Mouse (Mus musculus) adipocyte (in vitro differentiated cells): ENCODE results near the gene Gm9507.
A peak's percentile ranks its signal among the peaks of the same experiment; 100 is the strongest.
"Not testable (repeated sequence)": the region's sequence is repeated elsewhere in the genome, so short reads cannot be mapped to it uniquely, and the experiment has no call there.

Experiments used
- DNase-seq: peaks from one replicate; pipeline ENCODE4 v3.0.0-alpha.2; 2016; ENCODE audit warnings: low spot score

The Gm9507 gene

DNA sequence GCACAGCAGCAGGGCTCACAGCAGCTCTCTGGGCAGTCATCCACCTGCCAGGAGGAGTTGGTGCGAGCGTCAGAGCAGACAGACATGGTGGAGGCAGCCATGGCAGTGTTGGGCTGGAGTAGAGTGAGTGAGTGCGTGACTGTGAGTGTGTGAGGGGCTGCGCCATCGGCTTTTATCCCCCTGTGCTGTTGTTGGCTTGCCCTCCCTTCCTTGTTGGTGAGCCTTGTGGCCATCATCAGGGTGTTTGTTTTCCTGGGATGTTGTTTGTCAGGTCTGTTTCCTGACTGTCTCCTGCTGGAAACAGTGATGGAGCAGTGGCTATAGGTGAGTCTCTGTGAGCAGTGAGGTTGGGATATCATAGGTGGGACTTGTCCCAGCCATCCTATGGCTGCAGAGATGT is at the start of gene Gm9507:
Gene Gm9507, minus strand, starts transcription at position 101 of the 400 bp plus-strand sequence.
- no peak for DNase-seq

DNA sequence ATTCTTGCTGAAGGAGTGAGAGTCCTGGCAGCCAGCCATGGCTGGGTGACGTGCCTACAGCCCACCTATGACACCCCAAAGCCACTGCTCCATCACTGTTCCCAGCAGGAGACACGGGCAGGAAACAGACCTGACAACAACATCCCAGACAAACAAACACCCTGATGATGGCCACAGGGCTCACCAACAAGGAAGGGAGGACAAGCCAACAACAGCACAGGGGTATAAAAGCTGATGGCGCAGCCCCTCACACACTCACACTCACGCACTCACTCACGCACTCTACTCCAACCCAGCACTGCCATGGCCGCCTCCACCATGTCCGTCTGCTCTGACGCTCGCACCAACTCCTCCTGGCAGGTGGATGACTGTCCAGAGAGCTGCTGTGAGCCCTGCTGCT is 40.9 kb upstream of the Gm9507 start, which contains the start of gene Gm10318:
Gene Gm10318, plus strand, starts transcription at position 301 of the 400 bp plus-strand sequence.
- no peak for DNase-seq

DNA sequence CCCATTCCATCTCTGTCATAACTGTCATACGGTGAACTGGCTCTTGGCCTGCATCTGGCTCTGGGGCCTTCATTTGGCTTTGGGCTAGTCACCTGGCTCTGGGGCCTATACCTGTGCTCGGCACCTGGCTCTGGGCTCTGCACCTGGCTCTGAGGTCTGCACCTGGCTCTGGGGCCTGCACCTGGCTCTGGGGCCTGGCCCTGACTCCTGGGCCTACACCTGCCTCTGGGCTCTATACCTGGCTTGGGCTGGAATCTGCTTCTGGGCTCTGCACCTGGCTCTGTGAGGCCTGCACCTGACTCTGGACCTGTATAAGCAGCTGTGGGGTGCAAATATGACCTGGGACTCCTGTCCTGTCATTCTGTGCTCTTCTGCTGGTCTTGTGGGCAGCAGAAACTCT is 35.9 kb upstream of the Gm9507 start:
- DNase-seq, result no peak

DNA sequence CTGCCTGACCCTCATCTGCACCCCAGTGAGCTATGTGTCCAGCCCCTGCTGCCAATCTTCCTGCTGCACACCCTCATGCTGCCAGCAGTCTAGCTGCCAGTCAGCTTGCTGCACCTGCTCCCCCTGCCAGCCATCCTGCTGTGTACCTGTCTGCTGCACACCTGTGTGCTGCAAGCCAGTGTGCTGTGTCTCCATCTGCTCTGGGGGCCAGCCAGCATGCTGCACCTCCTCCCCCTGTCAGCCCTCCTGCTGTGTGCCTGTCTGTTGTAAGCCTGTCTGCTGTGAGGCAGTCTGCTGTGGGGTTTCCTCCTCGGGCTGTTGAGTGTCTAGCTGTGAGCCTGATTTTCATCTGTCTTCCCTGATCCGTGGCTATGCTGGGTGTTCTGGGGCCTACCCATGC is 35.3 kb upstream of the Gm9507 start:
- no peak for DNase-seq

DNA sequence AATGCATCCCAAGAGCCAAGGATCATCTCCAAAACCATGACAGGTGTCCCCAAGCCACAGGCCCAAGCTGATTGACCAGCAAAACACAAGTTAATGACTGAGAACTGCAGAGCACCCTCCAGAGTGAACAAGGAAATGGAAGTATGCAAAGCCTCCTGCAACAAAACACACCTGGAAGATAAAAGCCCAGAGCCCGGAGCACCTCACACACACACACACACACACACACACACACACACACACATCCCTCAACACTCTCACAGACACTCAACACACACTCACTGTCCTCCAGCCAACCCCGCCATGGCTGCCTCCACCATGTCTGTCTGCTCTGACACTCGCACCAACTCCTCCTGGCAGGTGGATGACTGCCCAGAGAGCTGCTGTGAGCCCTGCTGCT is 34.9 kb upstream of the Gm9507 start, which contains the start of gene Gm36176:
Gene Gm36176, plus strand, starts transcription at position 301 of the 400 bp plus-strand sequence.
- DNase-seq, result no peak

DNA sequence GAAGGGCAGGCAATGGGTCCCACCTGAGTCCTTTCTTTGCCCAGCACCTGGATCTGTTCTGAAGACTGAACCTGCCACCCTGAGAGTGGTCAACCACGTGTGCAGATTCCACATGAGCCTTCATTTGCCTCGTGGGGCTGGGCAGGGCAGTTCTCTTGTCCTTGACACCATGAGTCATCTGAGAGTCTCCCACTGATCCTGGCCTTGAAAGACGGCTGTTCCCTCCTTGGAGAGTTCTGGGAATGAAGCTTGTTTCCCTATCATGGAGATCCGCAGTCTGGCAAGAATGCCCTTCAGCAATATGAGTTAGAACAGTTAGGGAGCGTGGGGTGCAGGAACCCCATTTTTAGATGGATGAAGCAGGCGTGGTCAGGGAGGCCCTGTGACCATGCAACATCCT is 27.4 kb upstream of the Gm9507 start:
- DNase-seq, result no peak

DNA sequence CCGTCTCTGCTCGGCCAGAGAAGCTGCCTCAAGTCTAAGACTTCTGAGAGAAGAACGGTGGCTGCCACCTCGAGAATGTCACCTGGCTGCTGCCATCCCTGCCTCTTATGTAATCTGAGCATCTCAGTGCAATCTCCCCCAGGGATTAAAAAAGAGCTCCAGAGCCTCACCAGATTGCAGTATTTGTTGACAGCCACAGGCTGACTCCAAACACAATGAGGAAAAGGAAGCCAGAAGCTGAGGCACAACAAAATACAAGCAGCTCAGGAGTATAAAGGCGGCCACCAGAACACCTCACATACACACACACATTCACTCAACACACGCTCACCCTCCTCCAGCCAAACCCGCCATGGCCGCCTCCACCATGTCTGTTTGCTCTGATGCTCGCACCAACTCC is 24.0 kb upstream of the Gm9507 start, which contains the start of gene Krtap10-10:
Gene Krtap10-10, plus strand, starts transcription at position 301 of the 400 bp plus-strand sequence.
- DNase-seq, result no peak

DNA sequence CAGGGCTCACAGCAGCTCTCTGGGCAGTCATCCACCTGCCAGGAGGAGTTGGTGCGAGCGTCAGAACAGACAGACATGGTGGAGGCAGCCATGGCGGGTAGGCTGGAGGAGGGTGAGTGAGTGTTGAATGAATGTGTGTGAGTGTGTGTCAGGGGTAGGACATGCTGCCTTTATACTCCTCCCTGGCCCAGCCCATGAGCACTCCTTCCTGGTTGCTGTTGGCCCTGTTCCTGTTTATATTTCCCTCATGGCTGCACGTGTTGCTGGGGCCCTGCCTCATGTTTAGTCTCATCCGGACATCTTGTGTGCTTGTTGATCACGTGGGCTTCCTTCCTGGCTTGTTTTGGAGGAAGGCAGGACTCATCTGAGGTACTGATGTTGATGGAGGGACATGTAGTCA is 15.3 kb upstream of the Gm9507 start, which contains the start of gene Krtap10-4:
Gene Krtap10-4, minus strand, starts transcription at position 145 of the 400 bp plus-strand sequence.
- DNase-seq, result no peak

DNA sequence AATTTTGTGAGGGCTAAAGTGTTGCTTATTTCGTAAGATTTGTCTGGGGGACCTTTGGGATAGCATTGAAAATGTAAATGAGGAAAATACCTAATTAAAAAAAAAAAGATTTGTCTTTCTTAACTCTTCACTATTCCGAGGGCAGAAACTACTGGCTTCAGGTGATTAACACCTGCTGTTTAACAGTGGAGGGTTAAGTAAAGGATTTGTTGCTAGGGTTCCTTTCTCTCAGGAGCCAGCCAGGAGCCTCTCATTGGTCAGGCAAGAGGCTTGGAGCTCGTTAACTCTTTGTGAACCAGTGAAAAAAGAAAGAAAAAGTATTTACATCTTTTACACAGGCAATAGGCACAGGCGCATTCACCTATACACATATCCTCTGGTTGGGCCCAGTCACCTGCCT is 7.6 kb upstream of the Gm9507 start:
- no peak for DNase-seq

DNA sequence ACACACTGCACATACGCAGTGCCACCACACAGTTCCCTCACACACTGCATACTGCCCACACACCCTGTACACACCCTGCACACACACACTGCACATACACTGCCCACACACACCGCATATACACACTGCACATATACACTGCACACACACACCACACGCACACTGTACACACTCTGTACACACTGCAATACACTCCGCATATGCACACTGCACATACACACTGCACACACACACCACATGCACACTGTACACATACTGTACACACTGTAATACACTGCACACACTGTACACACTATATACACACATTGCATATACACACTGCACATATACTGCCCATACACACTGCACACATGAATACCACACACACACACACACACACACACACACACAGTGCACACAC is 6.9 kb upstream of the Gm9507 start:
- DNase-seq, result no peak

DNA sequence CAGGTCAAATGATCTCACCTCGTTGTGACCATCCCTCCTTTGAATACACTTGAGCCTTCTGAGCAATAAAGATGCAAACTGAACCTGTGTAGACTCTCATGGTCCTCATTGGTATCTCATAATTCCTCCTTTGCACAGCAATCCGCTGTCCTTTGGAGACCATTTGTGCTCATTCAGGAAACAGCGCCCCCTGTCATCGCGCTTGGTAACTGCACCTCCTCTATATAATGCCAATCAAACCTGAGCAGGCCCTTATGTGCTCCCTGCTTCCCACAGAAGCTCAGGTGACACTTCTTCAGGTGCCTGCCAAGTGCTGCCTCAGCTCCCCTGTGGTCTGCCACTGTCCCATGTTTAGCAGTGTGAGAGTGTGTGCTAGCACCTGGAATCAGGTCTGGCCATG is 3.9 kb upstream of the Gm9507 start:
- peak; percentile 12 for DNase-seq

DNA sequence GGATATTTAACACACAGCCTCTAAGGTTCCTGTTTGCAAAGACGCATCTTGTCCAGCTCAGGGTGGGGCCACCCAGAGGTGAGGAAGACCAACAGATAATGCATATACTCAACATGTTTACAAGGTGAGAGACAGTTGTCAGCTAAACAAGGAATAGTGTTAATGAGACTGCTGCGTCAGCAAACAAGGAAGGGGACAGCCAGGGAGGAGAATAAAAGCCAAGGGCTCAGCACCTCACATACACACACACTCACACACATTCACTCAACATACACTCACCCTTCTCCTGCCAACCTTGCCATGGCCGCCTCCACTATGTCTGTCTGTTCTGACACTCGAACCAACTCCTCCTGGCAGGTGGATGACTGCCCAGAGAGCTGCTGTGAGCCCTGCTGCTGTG is 2.7 kb upstream of the Gm9507 start, which contains the start of gene Gm2696:
Gene Gm2696, plus strand, starts transcription at position 301 of the 400 bp plus-strand sequence.
- DNase-seq, result no peak

DNA sequence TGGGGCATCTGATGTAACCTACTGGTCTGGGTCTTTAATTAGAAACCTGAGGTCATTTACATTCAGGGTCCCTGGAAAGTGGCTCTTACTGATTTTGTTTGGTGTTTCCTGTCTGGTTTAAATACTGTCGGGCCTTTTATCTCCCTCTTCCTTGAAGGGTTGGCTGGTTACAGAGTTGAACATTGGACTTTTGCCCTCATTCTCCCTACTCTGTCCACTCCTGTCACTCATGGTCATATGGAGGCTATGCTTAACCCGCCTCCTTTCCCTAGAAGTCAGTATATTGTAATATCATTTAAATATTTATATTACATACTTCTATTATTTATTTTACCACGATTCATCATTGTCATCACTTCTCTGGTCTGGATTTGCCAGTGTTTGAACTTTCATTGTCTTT is 7.5 kb downstream of the Gm9507 start:
- no peak for DNase-seq

DNA sequence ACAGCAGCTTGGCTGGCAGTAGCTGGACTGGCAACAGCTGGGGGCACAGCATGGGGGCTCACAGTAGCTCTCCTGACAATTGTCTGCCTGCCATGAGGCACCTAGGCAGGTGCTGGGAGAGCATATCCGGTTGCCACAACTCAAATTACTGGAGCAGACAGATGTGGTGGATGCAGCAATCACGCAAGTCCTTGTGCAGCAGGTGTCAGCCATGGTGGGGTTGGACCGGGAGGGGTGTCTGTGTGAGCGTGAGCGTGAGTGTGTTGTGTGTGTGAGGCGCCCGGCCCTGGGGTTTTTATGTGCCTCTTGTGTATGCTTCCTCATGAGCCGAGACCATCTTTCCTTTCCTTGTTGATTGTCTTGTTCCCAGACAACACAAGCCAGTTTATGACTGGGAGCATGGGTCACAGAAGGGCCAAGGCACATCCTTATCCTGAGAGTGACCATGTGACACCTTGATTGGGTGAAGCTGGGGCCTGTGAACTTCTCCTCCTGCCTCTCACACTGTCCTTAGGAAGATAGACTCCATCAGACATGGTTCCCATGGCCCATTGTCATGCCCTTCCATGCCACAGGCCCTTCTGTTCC is 12.6 kb downstream of the Gm9507 start, which contains the start of gene Gm19668:
Gene Gm19668, minus strand, starts transcription at position 213 of the 588 bp plus-strand sequence.
- DNase-seq, result no peak

DNA sequence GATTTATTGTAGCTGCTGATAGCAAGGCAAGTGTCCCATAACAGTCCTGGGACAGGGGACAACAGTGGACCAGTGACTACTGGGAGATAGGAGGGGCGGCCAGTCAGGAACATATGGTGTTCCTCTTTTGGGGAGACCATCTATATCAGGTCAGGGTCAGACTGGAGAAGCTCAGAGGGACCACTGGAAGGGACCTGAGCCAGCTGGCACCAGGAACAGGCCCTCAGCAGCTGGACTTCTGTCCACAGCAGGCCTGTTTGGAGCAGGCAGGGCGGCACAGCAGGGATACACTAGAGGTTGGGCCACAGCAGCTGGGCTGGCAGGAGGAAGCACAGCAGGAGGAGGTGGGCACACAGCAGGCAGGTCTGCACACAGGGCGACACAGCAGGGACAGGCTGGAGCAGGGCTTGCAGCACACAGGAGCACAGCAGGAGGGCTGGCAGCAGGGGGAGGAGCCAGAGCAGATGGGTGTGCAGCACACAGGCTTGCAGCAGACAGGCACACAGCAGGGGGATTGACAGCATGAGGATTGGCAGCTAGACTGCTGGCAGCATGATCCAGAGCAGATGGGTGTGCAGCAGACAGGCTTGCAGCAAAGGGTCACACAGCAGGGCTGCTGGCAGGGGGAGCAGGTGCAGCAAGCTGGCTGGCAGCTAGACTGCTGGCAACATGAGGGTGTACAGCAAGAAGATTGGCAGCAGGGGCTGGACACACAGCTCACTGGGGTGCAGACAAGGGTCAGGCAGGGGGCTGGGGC is 13.3 kb downstream of the Gm9507 start:
- not testable (repeated sequence) for DNase-seq

DNA sequence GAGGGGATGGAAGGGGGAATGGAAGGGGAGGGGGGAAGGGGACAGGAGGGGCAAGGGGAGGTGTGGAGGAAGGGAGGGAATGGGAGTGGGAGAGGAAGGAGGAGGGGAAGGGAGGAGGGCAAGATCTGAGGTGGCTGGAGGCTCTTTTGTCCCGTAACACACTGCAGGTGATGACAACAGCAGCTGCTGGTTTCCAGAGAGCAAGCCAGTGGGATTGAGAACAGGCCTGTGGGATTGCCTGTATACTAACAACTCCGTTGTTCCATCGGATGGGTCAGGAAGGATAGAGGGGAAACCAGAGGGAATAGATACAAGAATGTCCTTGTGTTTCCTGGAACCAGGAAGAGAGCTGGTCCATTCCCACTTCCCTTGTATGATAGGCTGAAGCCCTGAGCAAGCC is 14.0 kb downstream of the Gm9507 start:
- DNase-seq, result no peak

DNA sequence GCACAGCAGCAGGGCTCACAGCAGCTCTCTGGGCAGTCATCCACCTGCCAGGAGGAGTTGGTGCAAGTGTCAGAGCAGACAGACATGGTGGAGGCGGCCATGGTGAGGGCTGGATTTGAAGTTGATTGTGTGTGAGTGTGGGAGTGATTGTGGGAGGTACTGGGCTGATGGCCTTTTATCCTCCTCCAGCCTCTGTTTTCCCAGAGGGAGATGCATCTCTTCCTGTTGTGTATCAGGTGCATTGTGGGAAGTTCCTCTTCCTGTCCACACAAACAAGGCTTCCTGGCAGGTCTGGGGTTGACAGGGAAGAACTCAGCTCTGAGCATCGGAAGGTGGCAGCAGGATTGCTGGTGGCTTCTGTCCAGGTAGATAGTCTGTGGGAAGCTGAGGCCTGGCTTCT is 16.7 kb downstream of the Gm9507 start, which contains the start of gene Gm9639:
Gene Gm9639, minus strand, starts transcription at position 101 of the 400 bp plus-strand sequence.
- DNase-seq, result no peak

DNA sequence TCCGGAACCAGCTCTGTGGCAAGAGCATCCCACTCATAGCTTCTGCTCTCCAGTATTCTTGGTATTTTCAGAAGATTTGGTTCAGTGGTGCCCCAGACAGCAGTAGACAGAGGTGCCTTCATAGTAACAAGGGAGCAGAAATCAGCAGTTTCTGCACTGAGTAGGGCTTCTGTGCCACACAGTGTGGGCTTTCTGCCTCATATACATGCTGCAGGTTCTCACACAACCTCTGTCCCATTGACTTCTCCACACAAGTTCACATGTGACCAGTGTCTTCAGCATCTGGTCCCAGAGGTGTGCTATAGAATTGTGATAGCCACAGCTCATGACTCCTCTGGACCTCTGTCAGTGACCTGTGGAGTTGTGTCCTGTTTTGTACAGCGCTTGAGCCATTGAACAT is 23.0 kb downstream of the Gm9507 start:
- DNase-seq, result no peak

DNA sequence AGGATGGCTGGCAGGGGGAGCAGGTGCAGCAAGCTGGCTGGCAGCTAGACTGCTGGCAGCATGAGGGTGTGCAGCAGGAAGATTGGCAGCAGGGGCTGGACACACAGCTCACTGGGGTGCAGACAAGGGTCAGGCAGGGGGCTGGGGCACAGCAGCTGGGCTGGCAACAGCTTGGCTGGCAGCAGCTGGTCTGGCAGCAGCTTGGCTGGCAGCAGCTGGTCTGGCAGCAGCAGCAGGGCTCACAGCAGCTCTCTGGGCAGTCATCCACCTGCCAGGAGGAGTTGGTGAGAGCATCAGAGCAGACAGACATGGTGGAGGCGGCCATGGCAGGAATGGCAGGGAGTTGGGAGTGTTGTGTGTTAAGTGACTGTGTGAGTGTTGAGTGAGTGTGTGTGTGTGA is 23.8 kb downstream of the Gm9507 start, which contains the start of gene Gm7137:
Gene Gm7137, minus strand, starts transcription at position 325 of the 400 bp plus-strand sequence.
- DNase-seq, result not testable (repeated sequence)

DNA sequence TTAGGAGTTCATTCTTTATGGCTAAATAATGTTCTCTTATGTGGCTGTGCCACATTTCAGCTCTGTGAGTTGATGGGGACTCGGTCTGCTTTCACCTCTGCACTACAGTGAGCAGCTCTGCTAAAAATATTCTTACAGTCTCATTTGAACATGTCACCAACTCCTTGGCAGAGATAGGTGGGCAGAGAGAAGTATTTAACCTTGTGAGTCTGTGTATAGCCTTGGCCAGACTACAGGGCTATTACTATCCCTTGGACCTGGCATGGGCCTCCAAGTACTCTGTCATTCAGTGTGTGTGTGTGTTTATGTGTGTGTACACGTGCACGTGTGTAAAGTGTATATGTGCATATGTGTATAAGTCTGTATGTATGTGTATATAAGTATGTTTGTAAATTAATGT is 28.2 kb downstream of the Gm9507 start:
- DNase-seq, result not testable (repeated sequence)

DNA sequence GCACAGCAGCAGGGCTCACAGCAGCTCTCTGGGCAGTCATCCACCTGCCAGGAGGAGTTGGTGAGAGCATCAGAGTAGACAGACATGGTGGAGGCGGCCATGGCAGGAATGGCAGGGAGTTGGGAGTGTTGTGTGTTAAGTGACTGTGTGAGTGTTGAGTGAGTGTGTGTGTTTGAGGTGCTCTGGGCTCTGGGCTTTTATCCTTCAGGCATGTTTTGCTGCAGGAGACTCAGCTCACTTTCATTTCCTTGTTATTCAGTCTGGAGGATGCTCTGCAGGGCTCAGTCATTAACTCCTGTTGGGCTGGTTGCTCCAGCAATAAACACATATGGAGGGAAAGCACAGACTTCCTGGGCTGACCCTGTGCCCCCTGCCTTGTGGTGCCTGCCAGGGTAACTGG is 29.2 kb downstream of the Gm9507 start, which contains the start of gene Gm3250:
Gene Gm3250, minus strand, starts transcription at position 101 of the 400 bp plus-strand sequence.
- not testable (repeated sequence) for DNase-seq

DNA sequence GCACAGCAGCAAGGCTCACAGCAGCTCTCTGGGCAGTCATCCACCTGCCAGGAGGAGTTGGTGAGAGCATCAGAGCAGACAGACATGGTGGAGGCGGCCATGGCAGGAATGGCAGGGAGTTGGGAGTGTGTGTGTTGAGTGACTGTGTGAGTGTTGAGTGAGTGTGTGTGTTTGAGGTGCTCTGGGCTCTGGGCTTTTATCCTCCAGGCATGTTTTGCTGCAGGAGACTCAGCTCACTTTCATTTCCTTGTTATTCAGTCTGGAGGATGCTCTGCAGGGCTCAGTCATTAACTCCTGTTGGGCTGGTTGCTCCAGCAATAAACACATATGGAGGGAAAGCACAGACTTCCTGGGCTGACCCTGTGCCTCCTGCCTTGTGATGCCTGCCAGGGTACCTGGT is 34.8 kb downstream of the Gm9507 start, which contains the start of gene Gm7138:
Gene Gm7138, minus strand, starts transcription at position 101 of the 400 bp plus-strand sequence.
- DNase-seq, result not testable (repeated sequence)

DNA sequence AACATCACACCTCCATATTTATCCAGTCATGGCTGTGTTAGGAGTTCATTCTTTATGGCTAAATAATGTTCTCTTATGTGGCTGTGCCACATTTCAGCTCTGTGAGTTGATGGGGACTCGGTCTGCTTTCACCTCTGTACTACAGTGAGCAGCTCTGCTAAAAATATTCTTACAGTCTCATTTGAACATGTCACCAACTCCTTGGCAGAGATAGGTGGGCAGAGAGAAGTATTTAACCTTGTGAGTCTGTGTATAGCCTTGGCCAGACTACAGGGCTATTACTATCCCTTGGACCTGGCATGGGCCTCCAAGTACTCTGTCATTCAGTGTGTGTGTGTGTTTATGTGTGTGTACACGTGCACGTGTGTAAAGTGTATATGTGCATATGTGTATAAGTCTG is 39.5 kb downstream of the Gm9507 start:
- DNase-seq, result not testable (repeated sequence)
